Mouse (Mus musculus): Measurements from ENCODE around the gene Olfr588-ps1. TPM values are rescaled to one million over a fixed set of nuclear protein-coding genes. Genes with fewer than 3 reads are reported as not detected.

Olfr588-ps1 gene
- polyA plus RNA-seq, 1 experiment from 2014 or later, result not detected

Other genes with a start within 250 kb of the Olfr588-ps1 start
- not detected in 2 replicates for gene Olfr569, start 250.0 kb upstream of the Olfr588-ps1 start, polyA plus RNA-seq (2015; fragmentation: Nextera tagmentation; extraction: Ambion mirVana)
- gene Olfr570, start 246.3 kb upstream of the Olfr588-ps1 start, polyA plus RNA-seq (2015; fragmentation: Nextera tagmentation; extraction: Ambion mirVana), result not detected in 2 replicates
- gene Olfr571, start 223.3 kb upstream of the Olfr588-ps1 start, polyA plus RNA-seq (2015; fragmentation: Nextera tagmentation; extraction: Ambion mirVana), result not detected in 2 replicates
- not detected in 2 replicates for gene Olfr572, start 216.5 kb upstream of the Olfr588-ps1 start, polyA plus RNA-seq (2015; fragmentation: Nextera tagmentation; extraction: Ambion mirVana)
- not detected in 2 replicates for gene Olfr573-ps1, start 198.3 kb upstream of the Olfr588-ps1 start, polyA plus RNA-seq (2015; fragmentation: Nextera tagmentation; extraction: Ambion mirVana)
- not detected in 2 replicates for gene Olfr574, start 192.4 kb upstream of the Olfr588-ps1 start, polyA plus RNA-seq (2015; fragmentation: Nextera tagmentation; extraction: Ambion mirVana)
- not detected in 2 replicates for gene Olfr575, start 182.1 kb upstream of the Olfr588-ps1 start, polyA plus RNA-seq (2015; fragmentation: Nextera tagmentation; extraction: Ambion mirVana)
- gene Olfr576, start 178.2 kb upstream of the Olfr588-ps1 start, polyA plus RNA-seq (2015; fragmentation: Nextera tagmentation; extraction: Ambion mirVana), result not detected in 2 replicates
- gene Olfr577, start 164.9 kb upstream of the Olfr588-ps1 start, polyA plus RNA-seq (2015; fragmentation: Nextera tagmentation; extraction: Ambion mirVana), result not detected in 2 replicates
- gene Olfr578, start 151.6 kb upstream of the Olfr588-ps1 start, polyA plus RNA-seq (2015; fragmentation: Nextera tagmentation; extraction: Ambion mirVana), result not detected in 2 replicates
- gene Olfr582, start 102.9 kb upstream of the Olfr588-ps1 start, polyA plus RNA-seq (2015; fragmentation: Nextera tagmentation; extraction: Ambion mirVana), result not detected in 2 replicates
- not detected in 2 replicates for gene Olfr583, start 89.6 kb upstream of the Olfr588-ps1 start, polyA plus RNA-seq (2015; fragmentation: Nextera tagmentation; extraction: Ambion mirVana)
- not detected in 2 replicates for gene Olfr584, start 59.0 kb upstream of the Olfr588-ps1 start, polyA plus RNA-seq (2015; fragmentation: Nextera tagmentation; extraction: Ambion mirVana)
- gene Olfr585, start 43.2 kb upstream of the Olfr588-ps1 start, polyA plus RNA-seq (2015; fragmentation: Nextera tagmentation; extraction: Ambion mirVana), result not detected in 2 replicates
- not detected in 2 replicates for gene Olfr586, start 15.2 kb upstream of the Olfr588-ps1 start, polyA plus RNA-seq (2015; fragmentation: Nextera tagmentation; extraction: Ambion mirVana)
- gene Olfr589, start 15.5 kb downstream of the Olfr588-ps1 start, polyA plus RNA-seq (2015; fragmentation: Nextera tagmentation; extraction: Ambion mirVana), result not detected in 2 replicates
- gene Olfr591, start 37.5 kb downstream of the Olfr588-ps1 start, polyA plus RNA-seq (2015; fragmentation: Nextera tagmentation; extraction: Ambion mirVana), result not detected in 2 replicates
- gene Olfr592, start 43.9 kb downstream of the Olfr588-ps1 start, polyA plus RNA-seq (2015; fragmentation: Nextera tagmentation; extraction: Ambion mirVana), result not detected in 2 replicates
- not detected in 2 replicates for gene Olfr593, start 71.0 kb downstream of the Olfr588-ps1 start, polyA plus RNA-seq (2015; fragmentation: Nextera tagmentation; extraction: Ambion mirVana)
- gene Olfr594, start 76.1 kb downstream of the Olfr588-ps1 start, polyA plus RNA-seq (2015; fragmentation: Nextera tagmentation; extraction: Ambion mirVana), result not detected in 2 replicates
- not detected in 2 replicates for gene Usp17ld, start 111.6 kb downstream of the Olfr588-ps1 start, polyA plus RNA-seq (2015; fragmentation: Nextera tagmentation; extraction: Ambion mirVana)
- gene Olfr596, start 164.8 kb downstream of the Olfr588-ps1 start, polyA plus RNA-seq (2015; fragmentation: Nextera tagmentation; extraction: Ambion mirVana), result not detected in 2 replicates
- gene Olfr597, start 175.4 kb downstream of the Olfr588-ps1 start, polyA plus RNA-seq (2015; fragmentation: Nextera tagmentation; extraction: Ambion mirVana), result not detected in 2 replicates
- not detected in 2 replicates for gene Olfr598, start 182.7 kb downstream of the Olfr588-ps1 start, polyA plus RNA-seq (2015; fragmentation: Nextera tagmentation; extraction: Ambion mirVana)
- not detected in 2 replicates for gene Olfr599, start 195.0 kb downstream of the Olfr588-ps1 start, polyA plus RNA-seq (2015; fragmentation: Nextera tagmentation; extraction: Ambion mirVana)
- gene Olfr600, start 208.8 kb downstream of the Olfr588-ps1 start, polyA plus RNA-seq (2015; fragmentation: Nextera tagmentation; extraction: Ambion mirVana), result not detected in 2 replicates
- gene Olfr601, start 221.8 kb downstream of the Olfr588-ps1 start, polyA plus RNA-seq (2015; fragmentation: Nextera tagmentation; extraction: Ambion mirVana), result not detected in 2 replicates
- gene Olfr603, start 245.3 kb downstream of the Olfr588-ps1 start, polyA plus RNA-seq (2015; fragmentation: Nextera tagmentation; extraction: Ambion mirVana), result not detected in 2 replicates

All from intestine, postnatal 0 days (tissue).